Comparison of ENCODE assay signal across 1 mouse cellular context in the genomic region with DNA sequence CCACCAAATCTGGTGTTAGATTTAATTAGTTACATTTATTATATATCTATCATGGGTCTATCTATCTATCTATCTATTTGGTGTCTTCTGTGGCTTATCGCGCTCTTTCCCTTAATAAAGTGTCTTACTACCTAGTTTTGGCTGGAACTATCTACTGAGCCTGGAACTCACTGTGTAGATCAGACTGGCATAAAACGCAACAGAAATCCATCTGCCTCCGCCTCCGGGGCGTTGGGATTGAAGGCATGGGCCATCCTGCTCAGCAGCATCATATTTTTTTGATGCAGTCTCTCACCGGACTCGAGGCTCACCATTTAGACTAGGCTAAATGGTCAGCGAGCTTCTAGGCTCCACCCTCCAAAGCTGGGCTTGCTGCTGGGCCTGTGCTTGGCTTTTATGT.
TF ChIP-seq lines count a peak whose summit lies in the region.

No protein-coding gene starts in this region.

TF ChIP-seq in MEL, 35 proteins besides CTCF, POLR2A, EP300 and RAD21:
- TF ChIP-seq BHLHE40 (IDR thresholded peaks at IDR 0.05; ENCODE audit: borderline replicate concordance, low read depth, low read length) (no peak), ZNF384 (IDR thresholded peaks at IDR 0.05; ENCODE audit: low read depth, low read length) (no peak), HCFC1 (IDR thresholded peaks at IDR 0.05; ENCODE audit: low read depth, low read length) (no peak), ZKSCAN1 (IDR thresholded peaks at IDR 0.05; ENCODE audit: low read depth, low read length) (no peak), JUND (IDR thresholded peaks at IDR 0.05; ENCODE audit: low read depth, low read length) (no peak), MAZ (IDR thresholded peaks at IDR 0.05; ENCODE audit: low read depth, low read length) (no peak), KAT2A (conservative IDR thresholded peaks at IDR 0.05; ENCODE audit: low read depth, low read length) (no peak), NRF1 (IDR thresholded peaks at IDR 0.05; ENCODE audit: insufficient read depth, low read depth, low read length, poor library complexity, severe bottlenecking) (no peak), TAL1 (IDR thresholded peaks at IDR 0.05; ENCODE audit: low read length) (no peak), USF1 (IDR thresholded peaks at IDR 0.05; ENCODE audit: low read depth, low read length) (no peak), SIN3A (IDR thresholded peaks at IDR 0.05; ENCODE audit: low read length) (no peak), UBTF (IDR thresholded peaks at IDR 0.05; ENCODE audit: borderline replicate concordance, insufficient read depth, low read depth, low read length) (no peak), CHD1 (IDR thresholded peaks at IDR 0.05; ENCODE audit: low read depth, low read length) (0 out of 2 replicates have a peak, but pooled peaks have one; percentile 73), USF2 (IDR thresholded peaks at IDR 0.05; ENCODE audit: borderline replicate concordance in 1 of 2, insufficient read depth in 1 of 2, low read depth in 1 of 2, low read length in 2 of 2) (no peak), POLR2AphosphoS5 (IDR thresholded peaks at IDR 0.05; ENCODE audit: borderline replicate concordance, low read depth, low read length) (no peak), MAFK (IDR thresholded peaks at IDR 0.05; ENCODE audit: borderline replicate concordance, low read depth, low read length) (no peak), SMC3 (IDR thresholded peaks at IDR 0.05; ENCODE audit: low read depth, low read length) (no peak), POLR2AphosphoS2 (IDR thresholded peaks at IDR 0.05; ENCODE audit: low read length) (no peak), MYB (IDR thresholded peaks at IDR 0.05; ENCODE audit: low read depth, low read length) (no peak), ZC3H11A (IDR thresholded peaks at IDR 0.05; ENCODE audit: low read depth, low read length) (no peak), E2F4 (IDR thresholded peaks at IDR 0.05; ENCODE audit: borderline replicate concordance, low read depth, low read length) (0 out of 2 replicates have a peak, but pooled peaks have one; percentile 3), GATA1 (IDR thresholded peaks at IDR 0.05; ENCODE audit: low read depth, low read length) (peak; percentile 10; the same call in 1 of the 2 replicates), MEF2A (IDR thresholded peaks at IDR 0.05; ENCODE audit: extremely low read depth, insufficient replicate concordance, low read depth, low read length, poor library complexity, severe bottlenecking) (no peak)
